Mouse (Mus musculus): ENCODE measurements around the gene Actg2.

The Actg2 gene

DNA sequence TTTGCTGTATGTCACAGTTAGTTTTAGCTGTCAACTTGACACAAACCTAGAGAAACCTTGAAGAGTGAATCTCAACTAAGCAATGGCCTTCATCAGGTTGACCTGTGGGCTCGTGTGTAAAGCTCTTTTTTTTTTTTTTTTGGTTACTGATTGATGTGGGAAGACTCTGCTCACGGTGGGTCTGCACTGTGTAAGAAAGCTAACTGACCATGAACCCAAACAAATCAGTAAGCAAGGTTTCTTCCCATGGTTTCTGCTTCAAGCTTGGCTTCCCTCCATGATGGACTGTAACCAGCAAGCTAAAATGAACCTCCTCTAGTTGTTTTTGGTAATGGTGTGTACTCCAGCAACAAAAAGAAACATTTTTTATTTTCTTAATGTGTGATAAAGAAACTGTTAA, 56.9 kb downstream of the Actg2 start:
- in situ Hi-C loops (cut with MboI) = no loop called here

DNA sequence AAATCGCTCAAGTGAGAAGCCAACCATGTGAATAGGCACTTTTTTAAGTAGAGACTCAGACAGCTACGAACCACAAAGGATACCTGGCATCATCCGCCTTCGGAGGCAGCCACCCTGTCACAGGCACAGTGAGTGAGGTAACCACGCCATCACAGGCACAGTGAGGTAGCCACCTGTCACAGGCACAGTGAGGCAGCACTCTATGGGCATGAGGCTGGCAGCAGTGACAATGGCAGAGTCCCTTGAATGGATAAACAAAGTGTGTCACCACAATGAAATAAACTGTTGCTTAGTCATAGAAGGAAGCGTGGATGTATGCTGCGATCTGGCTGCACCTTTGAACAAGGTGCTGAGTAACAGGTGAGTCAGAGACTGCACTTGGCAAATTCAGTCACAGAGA, 57.4 kb downstream of the Actg2 start:
- in situ Hi-C loops (cut with MboI) = no loop called here

DNA sequence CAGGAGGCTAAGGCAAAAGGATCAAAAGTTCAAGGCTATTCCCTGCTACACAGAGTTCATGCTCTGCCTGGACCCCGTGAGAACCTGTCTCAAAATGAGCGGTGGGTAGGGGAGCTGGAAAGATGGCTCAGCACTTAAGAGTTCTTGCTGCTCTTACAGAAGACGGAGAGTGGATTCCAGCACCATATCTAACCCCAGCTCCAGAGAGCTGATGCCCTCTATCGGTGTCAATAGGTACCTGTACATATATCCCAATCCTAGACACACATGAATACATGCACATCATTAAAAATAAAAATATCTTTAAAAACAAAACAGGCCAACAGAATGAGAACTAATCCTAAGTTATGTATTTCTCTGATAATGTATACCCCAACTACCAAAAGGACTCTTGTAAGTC, 57.8 kb downstream of the Actg2 start:
- in situ Hi-C loops (cut with MboI) = no loop called here

- in situ Hi-C loops (cut with MboI) = no loop called here
Measured at GRCm38 (mm10) chr6:83475431-83475830, 60.6 kb downstream of the Actg2 start.

DNA sequence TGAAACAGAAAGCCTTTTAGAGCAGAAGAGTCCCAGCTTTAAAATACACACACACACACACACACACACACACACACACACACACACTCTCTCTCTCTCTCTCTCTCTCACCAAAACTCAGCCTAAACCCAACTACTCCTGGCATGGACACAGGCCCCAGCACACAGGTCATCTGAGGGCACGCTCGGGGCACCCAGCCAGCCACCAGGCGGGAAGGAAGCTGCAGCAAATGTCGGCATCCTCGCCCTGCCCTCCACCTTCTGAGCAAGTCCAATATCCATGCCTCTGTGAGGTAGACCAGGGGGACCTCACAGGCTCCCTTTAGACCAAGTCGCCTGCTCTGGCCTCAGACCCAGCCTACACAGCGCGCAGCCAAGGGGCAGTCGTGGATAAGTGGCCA, 62.8 kb downstream of the Actg2 start:
- in situ Hi-C loops (cut with MboI) = no loop called here

DNA sequence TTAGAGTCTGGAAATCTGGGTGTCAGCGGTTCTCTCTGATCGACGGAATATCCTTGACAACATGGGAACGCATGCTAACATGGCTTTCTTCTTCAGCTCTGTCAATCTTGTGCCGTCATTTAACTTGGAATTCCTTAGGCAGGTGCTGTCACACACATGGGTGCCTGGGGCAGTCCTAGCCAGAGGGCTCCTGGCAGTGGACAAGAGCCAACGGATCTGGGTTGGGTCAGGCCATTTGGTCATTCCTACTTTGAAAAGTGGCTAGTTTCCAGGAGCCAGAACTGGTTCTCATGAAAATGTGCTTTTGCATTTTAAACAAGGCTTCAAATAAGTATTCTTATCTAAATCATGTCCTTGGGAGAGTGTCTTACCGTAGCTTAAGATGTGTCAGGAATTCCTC, 64.3 kb downstream of the Actg2 start:
- in situ Hi-C loops (cut with MboI) = no loop called here

DNA sequence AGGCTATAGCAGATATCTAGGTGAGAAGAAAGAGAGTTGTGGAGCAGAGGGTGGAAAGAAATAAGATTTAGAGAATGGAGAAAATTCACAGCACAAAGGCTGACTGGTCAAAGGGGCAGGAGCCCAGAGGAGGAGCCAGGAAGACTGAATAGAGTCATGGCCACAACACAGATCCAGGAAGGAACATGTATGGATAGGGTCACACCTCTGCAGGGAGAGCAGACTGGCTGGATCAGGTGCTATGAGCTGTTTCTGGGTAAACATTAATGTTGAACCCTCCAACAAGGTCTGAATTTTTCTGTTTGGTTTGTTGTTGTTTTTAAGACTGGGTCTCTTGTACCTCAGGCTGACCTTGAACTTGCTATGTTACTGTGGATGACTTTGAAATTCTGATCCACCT, 72.1 kb downstream of the Actg2 start:
- in situ Hi-C loops (cut with MboI) = no loop called here
